Mouse (Mus musculus) adrenal gland, adult 2 months (tissue): ENCODE results near the gene Zfp827. TPM values are rescaled to one million over a fixed set of nuclear protein-coding genes. Genes with fewer than 3 reads are reported as not detected.

Experiments used
- DNase-seq: peaks from one replicate; pipeline ENCODE4 v3.0.0; 2021
- long read RNA-seq: library from polyadenylated mRNA; stranded (forward); transcript quantifications from one replicate; pipeline ENCODE4 v2.0.0, GENCODE M21; 2021
- polyA plus RNA-seq: library from polyadenylated mRNA; depleted of rRNA; stranded (reverse); fragments of >200 nt; gene quantifications from 2 replicates; pipeline ENCODE4 v1.2.3, GENCODE M21; 2012; rRNA removed
- total RNA-seq, 2 experiments: library from RNA; stranded (reverse); gene quantifications; 2 replicates each; pipeline ENCODE4 v1.2.3; 2021

Zfp827 gene
- total RNA-seq (10 to 100 TPM in 1 of 2 experiments, 1 to 10 TPM in 1; 9.0 to 13.5 TPM), polyA plus RNA-seq (9.3 and 10.3 TPM in 2 replicates)
- long read RNA-seq, partial matches to known transcripts = 0 of 7 reads
- long read RNA-seq, other reads (novel, unspliced or antisense) = 7 of 7 reads

GRCm38 (mm10) chr8:79027977-79028487 lies at the start of gene Zfp827:
Gene Zfp827 (plus strand): TSS chr8:79028437.
- DNase-seq = peak; percentile 83

GRCm38 (mm10) chr8:79004341-79004740 lies 23.9 kb upstream of the Zfp827 start:
- DNase-seq = no peak

- DNase-seq = no peak
These were observed 13.2 kb upstream of the Zfp827 start for GRCm38 (mm10) chr8:79015061-79015460.

GRCm38 (mm10) chr8:79016076-79016475 lies 12.2 kb upstream of the Zfp827 start:
- no peak for DNase-seq

GRCm38 (mm10) chr8:79016583-79016982 lies 11.7 kb upstream of the Zfp827 start:
- no peak for DNase-seq

- no peak for DNase-seq
These were observed 4.3 kb upstream of the Zfp827 start for GRCm38 (mm10) chr8:79023922-79024321.

GRCm38 (mm10) chr8:79027319-79027718 lies 918 bp upstream of the Zfp827 start:
- no peak for DNase-seq

GRCm38 (mm10) chr8:79028541-79029395 lies 531 bp downstream of the Zfp827 start:
- peak; percentile 68 for DNase-seq

GRCm38 (mm10) chr8:79029396-79030325 lies 1.4 kb downstream of the Zfp827 start:
- peak; percentile 86 for DNase-seq

GRCm38 (mm10) chr8:79030326-79031265 lies 2.4 kb downstream of the Zfp827 start:
- DNase-seq = peak; percentile 87

- no peak for DNase-seq
These were observed 9.3 kb downstream of the Zfp827 start for GRCm38 (mm10) chr8:79037532-79037931.

GRCm38 (mm10) chr8:79037991-79038390 lies 9.8 kb downstream of the Zfp827 start:
- no peak for DNase-seq

- no peak for DNase-seq
These were observed 13.2 kb downstream of the Zfp827 start for GRCm38 (mm10) chr8:79041429-79041828.

- DNase-seq = no peak
These were observed 14.0 kb downstream of the Zfp827 start for GRCm38 (mm10) chr8:79042252-79042651.

- no peak for DNase-seq
These were observed 16.4 kb downstream of the Zfp827 start for GRCm38 (mm10) chr8:79044673-79045072.

- no peak for DNase-seq
These were observed 18.4 kb downstream of the Zfp827 start for GRCm38 (mm10) chr8:79046659-79047058.

GRCm38 (mm10) chr8:79048388-79049005 lies 20.3 kb downstream of the Zfp827 start:
- no peak for DNase-seq

- no peak for DNase-seq
These were observed 26.0 kb downstream of the Zfp827 start for GRCm38 (mm10) chr8:79054222-79054621.

GRCm38 (mm10) chr8:79057179-79057578 lies 28.9 kb downstream of the Zfp827 start:
- DNase-seq = no peak

GRCm38 (mm10) chr8:79059361-79059760 lies 31.1 kb downstream of the Zfp827 start:
- no peak for DNase-seq
